Mouse (Mus musculus): ENCODE measurements around the gene Slc16a1. TPM values are rescaled to one million over a fixed set of nuclear protein-coding genes. Genes with fewer than 3 reads are reported as not detected.
A peak's percentile ranks its signal among the peaks of the same experiment; 100 is the strongest.

Slc16a1 gene
- 44.6 and 45.3 TPM in 2 replicates for polyA plus RNA-seq (2016; fragmentation: Nextera tagmentation; extraction: Ambion mirVana)

GRCm38 (mm10) chr3:104638403-104638779 is at the start of gene Slc16a1:
Gene Slc16a1 (plus strand): TSS chr3:104638668.
- Histone ChIP-seq H3K9ac (replicated peaks) (peak within 1 kb of the TSS; percentile 92), H3K4me3 (replicated peaks) (peak within 1 kb of the TSS; percentile 91), H3K4me2 (peak within 1 kb of the TSS; percentile 89), H3K36me3 (no peaks in the 10 kb centered on the region), H3K27me3 (no peaks in the 10 kb centered on the region), H3K4me1 (replicated peaks) (peaks cover 15% of the 10 kb centered on the region), H3K9me3 (no peaks in the 10 kb centered on the region), H3K27ac (peak within 1 kb of the TSS; percentile 69)
- ATAC-seq (ENCODE audit: insufficient number of reproducible peaks, insufficient read depth, low FRiP score, low TSS enrichment, low read depth): peak; percentile 97
- 1% methylated on average over 50 of the region's 50 CpGs for WGBS

DNA sequence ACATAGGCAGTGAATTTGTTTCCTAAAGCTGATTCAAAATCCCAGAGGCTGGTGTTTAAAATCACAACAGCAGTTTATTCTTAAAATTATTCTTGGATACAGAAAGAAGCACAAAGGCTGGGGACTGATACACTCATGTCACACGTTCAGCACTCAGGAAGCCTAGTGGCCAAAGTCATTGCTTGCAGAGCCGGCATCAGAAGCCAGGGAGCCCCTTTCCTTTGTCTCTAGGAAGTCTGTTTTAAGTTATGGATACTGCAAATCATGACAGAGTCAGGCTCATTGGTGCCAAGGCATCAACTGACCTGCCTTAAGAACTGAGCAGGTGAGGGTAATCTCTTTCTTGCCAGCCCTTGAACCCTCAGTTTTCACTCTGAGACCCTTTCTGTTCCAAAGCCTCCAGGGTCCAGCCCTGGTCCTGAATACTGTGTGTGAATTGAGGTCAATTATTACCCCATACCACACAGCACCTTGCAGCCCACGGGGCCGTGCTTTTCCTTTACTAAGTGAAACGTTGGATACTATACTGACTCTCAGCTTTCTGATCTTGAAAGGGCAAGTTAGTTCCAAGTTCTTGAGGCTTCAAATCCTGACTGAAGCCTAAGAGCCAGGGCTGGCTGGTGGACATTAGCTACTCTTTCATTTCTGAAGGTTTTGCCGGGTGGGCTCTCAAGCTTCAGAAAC is 41.9 kb upstream of the Slc16a1 start:
- Histone ChIP-seq H3K9me3 (peaks cover 6% of the 10 kb centered on the region; the same call in 1 of the 2 replicates), H3K4me1 (replicated peaks) (no peaks in the 10 kb centered on the region; the same call in 1 of the 2 replicates), H3K27me3 (no peaks in the 10 kb centered on the region), H3K4me3 (replicated peaks) (no peak overlapping the region), H3K27ac (no peak overlapping the region), H3K36me3 (no peaks in the 10 kb centered on the region), H3K9ac (replicated peaks) (no peak overlapping the region), H3K4me2 (no peak overlapping the region)
- no peak for ATAC-seq (ENCODE audit: insufficient number of reproducible peaks, insufficient read depth, low FRiP score, low TSS enrichment, low read depth)
- WGBS: 75% methylated on average over 6 of the region's 6 CpGs

GRCm38 (mm10) chr3:104597135-104597764 is 41.2 kb upstream of the Slc16a1 start:
- 87% methylated on average over 10 of the region's 10 CpGs for WGBS
- Histone ChIP-seq H3K27me3 (no peaks in the 10 kb centered on the region), H3K4me1 (replicated peaks) (no peaks in the 10 kb centered on the region; the same call in 1 of the 2 replicates), H3K4me3 (replicated peaks) (no peak overlapping the region), H3K36me3 (no peaks in the 10 kb centered on the region), H3K9ac (replicated peaks) (no peak overlapping the region), H3K9me3 (peaks cover 6% of the 10 kb centered on the region; the same call in 1 of the 2 replicates), H3K4me2 (no peak overlapping the region), H3K27ac (no peak overlapping the region)
- no peak for ATAC-seq (ENCODE audit: insufficient number of reproducible peaks, insufficient read depth, low FRiP score, low TSS enrichment, low read depth)

- Histone ChIP-seq H3K9me3 (peaks cover 6% of the 10 kb centered on the region; the same call in 1 of the 2 replicates), H3K27me3 (no peaks in the 10 kb centered on the region), H3K4me3 (replicated peaks) (no peak overlapping the region), H3K4me2 (no peak overlapping the region), H3K36me3 (no peaks in the 10 kb centered on the region), H3K9ac (replicated peaks) (no peak overlapping the region), H3K4me1 (replicated peaks) (no peaks in the 10 kb centered on the region; the same call in 1 of the 2 replicates), H3K27ac (no peak overlapping the region)
- WGBS: 68% methylated on average over 20 of the region's 20 CpGs
- no peak for ATAC-seq (ENCODE audit: insufficient number of reproducible peaks, insufficient read depth, low FRiP score, low TSS enrichment, low read depth)
These were observed 38.9 kb upstream of the Slc16a1 start for GRCm38 (mm10) chr3:104599296-104600150.

DNA sequence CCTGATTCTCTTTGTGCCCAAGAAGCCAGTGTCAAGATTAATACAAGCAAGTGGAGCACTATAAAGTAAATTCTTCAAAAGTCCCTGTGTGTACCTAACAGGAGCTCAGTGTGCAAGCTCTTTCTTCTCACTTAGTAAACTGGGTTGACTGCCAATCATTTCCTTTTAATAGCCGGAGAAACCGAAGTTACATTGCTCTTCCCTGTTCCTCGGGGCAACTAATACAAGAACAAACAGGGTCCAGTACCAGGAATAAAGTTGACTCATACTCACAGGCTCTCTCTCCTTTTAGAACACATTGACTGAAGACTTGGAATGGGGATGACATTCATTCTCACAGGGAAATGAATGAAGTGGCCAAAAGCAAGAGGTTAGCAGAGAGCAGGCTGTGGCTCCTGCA is 37.8 kb upstream of the Slc16a1 start:
- Histone ChIP-seq H3K4me2 (no peak overlapping the region), H3K27ac (no peak overlapping the region), H3K9ac (replicated peaks) (no peak overlapping the region), H3K27me3 (no peaks in the 10 kb centered on the region), H3K4me3 (replicated peaks) (no peak overlapping the region), H3K36me3 (no peaks in the 10 kb centered on the region), H3K4me1 (replicated peaks) (no peaks in the 10 kb centered on the region; the same call in 1 of the 2 replicates), H3K9me3 (0 out of 2 replicates have a peak, but pooled peaks cover under 1% of the 10 kb centered on the region)
- WGBS: 70% methylated on average over 3 of the region's 3 CpGs
- no peak for ATAC-seq (ENCODE audit: insufficient number of reproducible peaks, insufficient read depth, low FRiP score, low TSS enrichment, low read depth)

GRCm38 (mm10) chr3:104601680-104602079 is 36.8 kb upstream of the Slc16a1 start:
- Histone ChIP-seq H3K27me3 (no peaks in the 10 kb centered on the region), H3K9me3 (no peaks in the 10 kb centered on the region), H3K36me3 (no peaks in the 10 kb centered on the region), H3K4me2 (no peak overlapping the region), H3K27ac (no peak overlapping the region), H3K4me3 (replicated peaks) (no peak overlapping the region), H3K9ac (replicated peaks) (no peak overlapping the region), H3K4me1 (replicated peaks) (no peaks in the 10 kb centered on the region; the same call in 1 of the 2 replicates)
- ATAC-seq (ENCODE audit: insufficient number of reproducible peaks, insufficient read depth, low FRiP score, low TSS enrichment, low read depth): no peak
- 91% methylated on average over 4 of the region's 4 CpGs for WGBS

DNA sequence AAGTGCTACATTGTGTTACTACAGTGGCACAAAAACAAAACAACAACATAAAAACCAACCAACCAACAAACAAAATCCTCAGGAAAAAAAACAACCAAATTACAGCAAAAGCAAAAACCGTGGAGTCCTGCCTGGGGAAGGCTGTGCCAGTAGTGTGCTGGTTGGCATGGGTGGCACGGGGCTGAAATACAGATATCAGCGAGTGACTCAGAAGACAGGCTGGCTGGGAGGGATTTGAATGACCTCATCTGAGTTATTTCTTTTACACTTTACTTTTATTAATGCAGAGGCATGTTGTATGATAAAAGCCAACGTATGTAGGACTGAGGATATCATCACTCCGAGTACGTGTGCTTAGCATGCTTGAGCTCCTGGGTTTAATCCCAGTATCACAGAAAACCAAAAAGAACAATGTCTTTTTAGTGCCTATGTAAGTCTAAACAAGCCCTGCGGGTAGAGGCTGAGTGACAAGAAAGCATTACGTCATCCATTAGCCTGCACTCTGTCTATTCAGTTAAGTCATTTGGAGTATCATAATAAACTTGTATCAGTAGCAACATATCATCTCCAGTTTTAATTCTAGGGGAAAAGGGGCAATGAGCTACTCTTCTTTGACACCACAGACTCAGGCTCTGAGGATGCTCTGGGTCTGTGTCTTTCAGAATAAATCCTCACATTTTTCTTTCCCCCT is 28.6 kb upstream of the Slc16a1 start:
- WGBS: 93% methylated on average over 8 of the region's 8 CpGs
- no peak for ATAC-seq (ENCODE audit: insufficient number of reproducible peaks, insufficient read depth, low FRiP score, low TSS enrichment, low read depth)
- Histone ChIP-seq H3K4me2 (no peak overlapping the region), H3K9me3 (no peaks in the 10 kb centered on the region), H3K27ac (no peak overlapping the region), H3K27me3 (no peaks in the 10 kb centered on the region), H3K4me3 (replicated peaks) (no peak overlapping the region), H3K9ac (replicated peaks) (no peak overlapping the region), H3K4me1 (replicated peaks) (no peaks in the 10 kb centered on the region), H3K36me3 (no peaks in the 10 kb centered on the region)

- Histone ChIP-seq H3K4me1 (replicated peaks) (no peaks in the 10 kb centered on the region), H3K4me3 (replicated peaks) (no peak overlapping the region), H3K36me3 (no peaks in the 10 kb centered on the region), H3K9ac (replicated peaks) (no peak overlapping the region), H3K27me3 (no peaks in the 10 kb centered on the region), H3K27ac (no peak overlapping the region), H3K4me2 (no peak overlapping the region), H3K9me3 (no peaks in the 10 kb centered on the region)
- WGBS: 87% methylated on average over 6 of the region's 6 CpGs
- no peak for ATAC-seq (ENCODE audit: insufficient number of reproducible peaks, insufficient read depth, low FRiP score, low TSS enrichment, low read depth)
These were observed 27.8 kb upstream of the Slc16a1 start for GRCm38 (mm10) chr3:104610453-104611230.

DNA sequence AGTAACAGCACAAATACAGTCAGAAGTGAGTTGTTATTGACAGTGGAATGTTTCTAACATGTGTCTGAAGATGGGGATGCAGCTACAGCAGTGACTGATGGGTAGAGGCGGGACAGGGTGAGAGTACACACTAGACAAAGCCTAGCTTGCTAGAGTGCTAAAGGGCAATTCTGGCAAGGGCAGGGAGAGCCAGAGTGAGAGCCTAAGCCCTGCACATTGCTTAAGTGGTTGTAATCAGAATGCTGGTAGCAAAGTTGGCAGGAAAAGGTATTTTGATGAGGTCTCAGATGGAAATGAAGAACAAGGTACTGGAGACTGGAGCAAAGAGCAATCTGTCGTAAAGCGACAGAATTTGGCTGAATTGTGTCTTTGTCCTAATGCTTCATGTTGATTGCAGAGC is 26.5 kb upstream of the Slc16a1 start:
- 87% methylated on average over 3 of the region's 3 CpGs for WGBS
- H3K4me3 ChIP-seq (replicated peaks): no peak overlapping the region
- H3K36me3 ChIP-seq: no peaks in the 10 kb centered on the region
- H3K4me1 ChIP-seq (replicated peaks): peaks cover 4% of the 10 kb centered on the region; the same call in 1 of the 2 replicates
- ATAC-seq (ENCODE audit: insufficient number of reproducible peaks, insufficient read depth, low FRiP score, low TSS enrichment, low read depth): no peak
- H3K9ac ChIP-seq (replicated peaks): no peak overlapping the region
- no peak overlapping the region for H3K4me2 ChIP-seq
- no peaks in the 10 kb centered on the region for H3K9me3 ChIP-seq
- H3K27me3 ChIP-seq: no peaks in the 10 kb centered on the region
- H3K27ac ChIP-seq: no peak overlapping the region

DNA sequence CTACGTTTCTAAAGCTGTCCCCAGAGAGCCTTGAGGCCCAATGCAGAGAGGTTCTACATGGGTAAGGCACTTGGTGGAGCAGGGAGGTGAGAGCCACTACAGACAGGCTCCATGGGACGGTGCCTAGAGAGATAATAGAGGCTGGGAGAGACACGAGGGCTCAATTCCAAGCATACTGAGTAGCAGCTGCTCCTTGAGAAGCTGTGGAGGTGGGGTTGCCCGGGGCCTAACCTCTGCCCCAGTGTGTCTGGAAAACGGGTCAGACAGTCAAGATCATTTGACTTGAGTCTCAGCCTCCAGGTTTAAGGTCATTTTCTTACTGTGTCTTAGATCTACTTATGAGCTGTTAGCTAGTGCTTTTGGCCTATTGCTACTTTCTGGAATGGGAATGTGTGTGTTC is 25.4 kb upstream of the Slc16a1 start:
- Histone ChIP-seq H3K27ac (no peak overlapping the region), H3K9me3 (no peaks in the 10 kb centered on the region), H3K4me3 (replicated peaks) (no peak overlapping the region), H3K27me3 (no peaks in the 10 kb centered on the region), H3K36me3 (no peaks in the 10 kb centered on the region), H3K4me1 (replicated peaks) (peaks cover 4% of the 10 kb centered on the region; the same call in 1 of the 2 replicates), H3K9ac (replicated peaks) (no peak overlapping the region), H3K4me2 (no peak overlapping the region)
- ATAC-seq (ENCODE audit: insufficient number of reproducible peaks, insufficient read depth, low FRiP score, low TSS enrichment, low read depth): no peak
- 72% methylated on average over 5 of the region's 5 CpGs for WGBS
